Mouse (Mus musculus): ENCODE measurements around the gene Flt3l. TPM values are rescaled to one million over a fixed set of nuclear protein-coding genes. Genes with fewer than 3 reads are reported as not detected.
"Not testable (repeated sequence)": the region's sequence is repeated elsewhere in the genome, so short reads cannot be mapped to it uniquely, and the experiment has no call there.

The Flt3l gene
- polyA plus RNA-seq, 1 experiment from 2014 or later, result 1.4 TPM

GRCm38 (mm10) chr7:45173772-45174171 is 37.5 kb upstream of the Flt3l start:
- Histone ChIP-seq H3K27me3 (ENCODE audit: low read depth, poor library complexity, severe bottlenecking) (peaks cover 98% of the 10 kb centered on the region), H3K9me3 (replicated peaks) (peaks cover 21% of the 10 kb centered on the region), H3K4me1 (peaks cover 17% of the 10 kb centered on the region)
- H3K4me3 ChIP-seq; H3K36me3 ChIP-seq; DNase-seq (ENCODE audit: low spot score); H3K27ac ChIP-seq: not testable (repeated sequence)
- 60% methylated on average over 1 of the region's 1 CpGs for WGBS

- Histone ChIP-seq H3K4me3 (no peak overlapping the region), H3K27ac (no peak overlapping the region), H3K27me3 (ENCODE audit: low read depth, poor library complexity, severe bottlenecking) (peaks cover 98% of the 10 kb centered on the region), H3K36me3 (peaks cover 7% of the 10 kb centered on the region; the same call in 1 of the 2 replicates), H3K4me1 (peaks cover 18% of the 10 kb centered on the region), H3K9me3 (replicated peaks) (peaks cover 23% of the 10 kb centered on the region)
- WGBS, result 55% methylated on average over 7 of the region's 7 CpGs
- no peak for DNase-seq (ENCODE audit: low spot score)
Observed at GRCm38 (mm10) chr7:45172974-45173373, 36.7 kb upstream of the Flt3l start.

- Histone ChIP-seq H3K4me1 (peaks cover 4% of the 10 kb centered on the region), H3K27ac (no peak overlapping the region), H3K9me3 (replicated peaks) (peaks cover 23% of the 10 kb centered on the region), H3K4me3 (no peak overlapping the region), H3K36me3 (peaks cover 7% of the 10 kb centered on the region; the same call in 1 of the 2 replicates), H3K27me3 (ENCODE audit: low read depth, poor library complexity, severe bottlenecking) (peaks cover 98% of the 10 kb centered on the region)
- DNase-seq (ENCODE audit: low spot score), result no peak
- WGBS, result 91% methylated on average over 3 of the region's 3 CpGs
Observed at GRCm38 (mm10) chr7:45169495-45169894, 33.3 kb upstream of the Flt3l start.

- H3K36me3 ChIP-seq, result peaks cover 7% of the 10 kb centered on the region; the same call in 1 of the 2 replicates
- H3K4me1 ChIP-seq, result peaks cover 11% of the 10 kb centered on the region
- H3K4me3 ChIP-seq, result 0 out of 2 replicates have a peak overlapping the region, but pooled peaks have one; percentile 11
- H3K27ac ChIP-seq, result no peak overlapping the region
- peaks cover 23% of the 10 kb centered on the region for H3K9me3 ChIP-seq (replicated peaks)
- peaks cover 98% of the 10 kb centered on the region for H3K27me3 ChIP-seq (ENCODE audit: low read depth, poor library complexity, severe bottlenecking)
- WGBS, result 7% methylated on average over 24 of the region's 24 CpGs
- DNase-seq (ENCODE audit: low spot score), result no peak
Observed at GRCm38 (mm10) chr7:45168656-45169055, 32.4 kb upstream of the Flt3l start.

GRCm38 (mm10) chr7:45167761-45168445 is 31.7 kb upstream of the Flt3l start:
- peaks cover 13% of the 10 kb centered on the region for H3K4me1 ChIP-seq
- H3K4me3 ChIP-seq, result no peak overlapping the region
- peaks cover 100% of the 10 kb centered on the region for H3K27me3 ChIP-seq (ENCODE audit: low read depth, poor library complexity, severe bottlenecking)
- peaks cover 7% of the 10 kb centered on the region; the same call in 1 of the 2 replicates for H3K36me3 ChIP-seq
- 3% methylated on average over 19 of the region's 19 CpGs for WGBS
- H3K9me3 ChIP-seq (replicated peaks), result peaks cover 23% of the 10 kb centered on the region
- H3K27ac ChIP-seq, result no peak overlapping the region
- DNase-seq (ENCODE audit: low spot score), result no peak

- 26% methylated on average over 10 of the region's 10 CpGs for WGBS
- Histone ChIP-seq H3K4me3 (no peak overlapping the region), H3K27ac (no peak overlapping the region), H3K4me1 (peaks cover 21% of the 10 kb centered on the region), H3K36me3 (peaks cover 7% of the 10 kb centered on the region; the same call in 1 of the 2 replicates), H3K27me3 (ENCODE audit: low read depth, poor library complexity, severe bottlenecking) (peaks cover 98% of the 10 kb centered on the region), H3K9me3 (replicated peaks) (peaks cover 23% of the 10 kb centered on the region)
- DNase-seq (ENCODE audit: low spot score), result no peak
Observed at GRCm38 (mm10) chr7:45166950-45167401, 30.7 kb upstream of the Flt3l start.

GRCm38 (mm10) chr7:45165701-45166100 is 29.5 kb upstream of the Flt3l start:
- peaks cover 21% of the 10 kb centered on the region for H3K9me3 ChIP-seq (replicated peaks)
- H3K27ac ChIP-seq, result no peak overlapping the region
- 48% methylated on average over 11 of the region's 11 CpGs for WGBS
- H3K4me3 ChIP-seq, result no peak overlapping the region
- peaks cover 12% of the 10 kb centered on the region for H3K36me3 ChIP-seq
- DNase-seq (ENCODE audit: low spot score), result no peak
- peaks cover 27% of the 10 kb centered on the region for H3K4me1 ChIP-seq
- H3K27me3 ChIP-seq (ENCODE audit: low read depth, poor library complexity, severe bottlenecking), result peaks cover 86% of the 10 kb centered on the region

- 58% methylated on average over 5 of the region's 5 CpGs for WGBS
- DNase-seq (ENCODE audit: low spot score), result no peak
- H3K4me3 ChIP-seq, result no peak overlapping the region
Observed at GRCm38 (mm10) chr7:45164833-45165232, 28.6 kb upstream of the Flt3l start.

GRCm38 (mm10) chr7:45163735-45164490 is 27.7 kb upstream of the Flt3l start, which contains the start of gene Slc17a7:
Gene Slc17a7 (plus strand): TSS chr7:45163949.
- DNase-seq (ENCODE audit: low spot score), result peak; percentile 65
- peak within 1 kb of the TSS; percentile 54 for H3K4me3 ChIP-seq
- WGBS, result 1% methylated on average over 41 of the region's 41 CpGs
- peaks cover 68% of the 10 kb centered on the region for H3K27me3 ChIP-seq (ENCODE audit: low read depth, poor library complexity, severe bottlenecking)
- peaks cover 23% of the 10 kb centered on the region for H3K36me3 ChIP-seq
- 0 out of 2 replicates have a peak, but pooled peaks cover 3% of the 10 kb centered on the region for H3K9me3 ChIP-seq (replicated peaks)
- no peak within 1 kb of the TSS for H3K27ac ChIP-seq
- H3K4me1 ChIP-seq, result peaks cover 27% of the 10 kb centered on the region

More at GRCm38 (mm10) chr7:45164833-45165232, 28.6 kb upstream of the Flt3l start:
- Histone ChIP-seq H3K27ac (no peak overlapping the region), H3K36me3 (peaks cover 18% of the 10 kb centered on the region), H3K4me1 (peaks cover 27% of the 10 kb centered on the region), H3K27me3 (ENCODE audit: low read depth, poor library complexity, severe bottlenecking) (peaks cover 77% of the 10 kb centered on the region), H3K9me3 (replicated peaks) (peaks cover 12% of the 10 kb centered on the region)

GRCm38 (mm10) chr7:45162996-45163615 is 26.9 kb upstream of the Flt3l start:
- Histone ChIP-seq H3K27ac (no peak overlapping the region), H3K4me3 (peak overlapping the region; percentile 54; the same call in 1 of the 2 replicates), H3K9me3 (replicated peaks) (no peaks in the 10 kb centered on the region), H3K4me1 (peaks cover 27% of the 10 kb centered on the region), H3K27me3 (ENCODE audit: low read depth, poor library complexity, severe bottlenecking) (peaks cover 60% of the 10 kb centered on the region), H3K36me3 (peaks cover 31% of the 10 kb centered on the region)
- WGBS, result 74% methylated on average over 9 of the region's 9 CpGs
- no peak for DNase-seq (ENCODE audit: low spot score)

- Histone ChIP-seq H3K36me3 (peaks cover 36% of the 10 kb centered on the region), H3K27ac (no peak overlapping the region), H3K9me3 (replicated peaks) (no peaks in the 10 kb centered on the region), H3K4me1 (peaks cover 23% of the 10 kb centered on the region), H3K27me3 (ENCODE audit: low read depth, poor library complexity, severe bottlenecking) (peaks cover 54% of the 10 kb centered on the region), H3K4me3 (peak overlapping the region; percentile 49)
- WGBS, result 28% methylated on average over 6 of the region's 6 CpGs
- DNase-seq (ENCODE audit: low spot score), result no peak
Observed at GRCm38 (mm10) chr7:45162551-45162950, 26.3 kb upstream of the Flt3l start.

GRCm38 (mm10) chr7:45161612-45162473 is 25.6 kb upstream of the Flt3l start:
- peak overlapping the region; percentile 49 for H3K4me3 ChIP-seq
- H3K4me1 ChIP-seq, result peaks cover 23% of the 10 kb centered on the region
- DNase-seq (ENCODE audit: low spot score), result peak; percentile 94
- peaks cover 47% of the 10 kb centered on the region for H3K27me3 ChIP-seq (ENCODE audit: low read depth, poor library complexity, severe bottlenecking)
- H3K27ac ChIP-seq, result peak overlapping the region; percentile 56
- H3K9me3 ChIP-seq (replicated peaks), result no peaks in the 10 kb centered on the region
- H3K36me3 ChIP-seq, result peaks cover 41% of the 10 kb centered on the region
- WGBS, result 4% methylated on average over 35 of the region's 35 CpGs
